Mouse (Mus musculus) liver, postnatal 0 days (tissue): Measurements from ENCODE around the gene Zar1l.

ENCODE experiments used
- CTCF ChIP-seq: sonication (generic); IDR thresholded peaks from 2 replicates; pipeline ENCODE4 v1.5.1; 2016; ENCODE audit warnings: antibody characterized with exemption, low read depth
- EP300 ChIP-seq: IDR thresholded peaks from 2 replicates; pipeline ENCODE4 v1.6.1; 2016; ENCODE audit warnings: antibody characterized with exemption, low read depth, mild to moderate bottlenecking

DNA sequence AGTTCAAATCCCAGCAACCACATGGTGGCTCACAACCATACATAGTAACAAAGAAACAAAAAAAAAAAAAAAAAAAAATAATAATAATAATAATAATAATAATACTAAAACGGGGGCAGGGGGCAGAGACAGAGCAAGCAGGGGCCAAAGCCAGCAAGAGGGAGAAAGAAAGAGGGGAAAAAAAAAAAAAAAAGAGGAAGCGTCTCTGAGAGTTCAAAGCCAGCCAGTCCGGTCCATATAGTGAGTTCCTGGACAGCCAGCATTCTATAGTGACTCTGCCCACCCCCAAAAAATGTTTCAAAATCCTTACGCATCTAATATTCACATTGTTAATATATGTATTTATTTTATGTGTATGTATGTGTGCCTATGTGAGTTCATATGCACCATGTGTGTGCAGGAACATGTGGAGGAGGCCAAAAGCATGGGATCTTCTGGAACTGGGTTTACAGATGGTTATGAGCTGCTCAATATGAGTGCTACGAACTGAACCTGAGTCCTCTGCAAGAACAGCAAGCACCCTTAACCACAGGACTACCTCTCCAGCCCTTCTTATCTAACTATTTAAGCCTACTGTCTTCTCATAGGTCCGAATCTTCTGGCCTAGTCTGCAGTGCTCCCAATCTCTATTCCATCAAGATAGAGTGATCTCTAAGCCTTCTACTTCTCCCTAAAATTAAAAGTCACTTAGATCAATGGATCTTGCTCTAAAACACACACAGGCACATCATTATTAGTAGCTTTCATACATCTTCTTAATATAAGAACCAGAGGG lies 7.3 kb downstream of the Zar1l start:
- TF ChIP-seq CTCF (no peak), EP300 (no peak)
